In the genomic region with DNA sequence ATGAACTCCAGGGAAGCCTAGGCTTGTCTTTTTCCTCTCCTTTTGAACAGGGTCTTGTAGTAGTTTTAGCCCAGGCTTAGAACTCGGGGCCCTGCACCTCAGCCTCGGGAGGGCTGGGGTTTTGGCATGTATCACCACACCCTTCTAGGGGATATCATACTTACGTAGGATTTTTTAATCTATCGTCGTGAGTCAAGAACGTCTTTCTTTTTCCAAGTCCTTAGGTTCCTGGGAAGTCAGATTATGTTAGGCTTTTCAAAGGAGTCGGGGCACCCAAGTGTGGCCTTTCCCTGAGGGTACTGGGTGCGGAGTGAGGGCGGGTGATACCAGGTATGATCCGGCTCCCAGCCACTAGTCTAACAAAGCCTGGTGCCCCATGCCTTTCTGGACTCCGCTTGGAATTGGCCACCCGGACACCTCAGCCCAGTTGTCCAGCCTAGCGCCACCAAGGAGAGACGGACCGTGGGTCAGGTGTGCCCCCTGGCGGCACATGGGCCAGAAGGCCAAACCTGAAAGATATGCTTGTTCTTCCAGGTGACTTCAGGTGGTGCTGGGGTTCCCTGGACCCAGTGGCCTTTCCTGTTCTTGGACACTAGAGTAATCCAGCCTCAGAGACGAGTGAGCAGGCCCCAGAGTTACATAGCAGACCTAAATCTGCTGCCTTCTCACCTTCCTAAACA, we compare ENCODE assay signal across 10 mouse cellular contexts. TPM values are rescaled to one million over a fixed set of nuclear protein-coding genes. Genes with fewer than 3 reads are reported as not detected.
DNase-seq lines count a peak whose midpoint lies in the region; TF ChIP-seq lines count a peak whose summit lies in the region.
"Had no signal": no experiment of that assay in that cellular context is flagged by ENCODE, and none has a peak within 500 bp of the region (broad histone marks: within the 10 kb centered on the region; RNA-seq: fewer than 3 reads in every experiment).

No protein-coding gene starts in this region.

- intact Hi-C loops in heart, postnatal 10 days (cut with DNase I) = loop anchor here (1.0 to 5.0 kb wide), 2 partner anchors 36 to 151 kb away; no protein-coding TSS in a partner anchor
- intact Hi-C loops in gastrocnemius, postnatal 14 days (cut with DNase I; ENCODE audit: low total_unique reads) = loop anchor here (5.0 kb wide), 1 partner anchor 34 kb away; no protein-coding TSS in a partner anchor

- H3K27me3 ChIP-seq in ES-Bruce4 (ENCODE audit: control insufficient read depth, insufficient read depth, low read length, poor library complexity, severe bottlenecking) = peaks cover 8% of the 10 kb centered on the region; the same call in 1 of the 2 replicates

- no peak for TF ChIP-seq EP300 in ES-Bruce4 (IDR thresholded peaks at IDR 0.05; ENCODE audit: insufficient read depth, low read depth, low read length)

- H3K4me1 ChIP-seq in ES-Bruce4 (ENCODE audit: control insufficient read depth, insufficient read depth, low read length) = peaks cover 11% of the 10 kb centered on the region
- peaks cover 7% of the 10 kb centered on the region for H3K4me1 ChIP-seq in embryonic fibroblast, embryonic 13.5 days (ENCODE audit: control insufficient read depth, insufficient read depth, low read length)

- no peak overlapping the region for H3K27ac ChIP-seq in ES-Bruce4 (ENCODE audit: insufficient read depth, low read length)
- no peak overlapping the region for H3K27ac ChIP-seq in embryonic fibroblast, embryonic 13.5 days (ENCODE audit: insufficient read depth, low read length)
- H3K27ac ChIP-seq: heart, embryonic 15.5 days had no signal

- H3K36me3 ChIP-seq in ES-Bruce4 (ENCODE audit: control insufficient read depth, insufficient read depth, low read length, poor library complexity, severe bottlenecking) = no peaks in the 10 kb centered on the region
- H3K36me3 ChIP-seq: heart, embryonic 15.5 days had no signal

- TF ChIP-seq POLR2A in ES-Bruce4 (IDR thresholded peaks at IDR 0.05; ENCODE audit: insufficient read depth, low read length) = no peak
- TF ChIP-seq POLR2A in embryonic fibroblast, embryonic 13.5 days (IDR thresholded peaks at IDR 0.05; ENCODE audit: low read depth, low read length) = no peak

- no peaks in the 10 kb centered on the region for H3K9me3 ChIP-seq in ES-Bruce4 (replicated peaks; ENCODE audit: control insufficient read depth, insufficient read depth, low read length, poor library complexity, severe bottlenecking)
- H3K9me3 ChIP-seq: heart, embryonic 15.5 days had no signal

- TF ChIP-seq CTCF in ES-Bruce4 (IDR thresholded peaks at IDR 0.05; ENCODE audit: low read depth, low read length) = peak; percentile 86
- peak; percentile 81 for TF ChIP-seq CTCF in embryonic fibroblast, embryonic 13.5 days (IDR thresholded peaks at IDR 0.05; ENCODE audit: borderline replicate concordance, insufficient read depth, low read length)

- DNase-seq in heart, postnatal 4 days = peak; percentile 33
- DNase-seq in heart, postnatal 10 days = no peak
- peak; percentile 37 to 56 for DNase-seq in lung, adult 18-20 months
- no peak for DNase-seq in ovary, postnatal 10 days (ENCODE audit: low spot score)
- no peak for DNase-seq in gastrocnemius, postnatal 14 days
- no peak for DNase-seq in ovary, postnatal 14 days (ENCODE audit: low spot score)

- H3K9ac ChIP-seq in ES-Bruce4 (ENCODE audit: low read depth, poor library complexity, severe bottlenecking) = no peak overlapping the region
- H3K9ac ChIP-seq: heart, embryonic 15.5 days had no signal

- H3K4me3 ChIP-seq in ES-Bruce4 (ENCODE audit: low read depth, low read length) = no peak overlapping the region
- H3K4me3 ChIP-seq in embryonic fibroblast, embryonic 13.5 days (ENCODE audit: insufficient read depth, low read length) = no peak overlapping the region
- H3K4me3 ChIP-seq: heart, embryonic 15.5 days had no signal

RNA-seq across cellular contexts. Expression of gene B3gnt6, which starts 7.6 kb away (rescaled TPM):
- not detected for total RNA-seq in heart, postnatal 4 days (2021)
- not detected for total RNA-seq in heart, postnatal 10 days (2021)
- not detected in 2 replicates for polyA plus RNA-seq in ES-Bruce4 (2011; ENCODE audit: insufficient read depth, insufficient read length, low read depth, missing spikeins)
- polyA plus RNA-seq in embryonic fibroblast, embryonic 13.5 days (2011; ENCODE audit: insufficient read length, low read depth, missing spikeins) = not detected in 2 replicates
- total RNA-seq in gastrocnemius, postnatal 14 days (2021) = not detected
- total RNA-seq: monocyte, adult 5-6 weeks had no signal
- polyA plus RNA-seq: heart, embryonic 15.5 days had no signal

RNA-seq across cellular contexts. Expression of gene Capn5, which starts 13.6 kb away (rescaled TPM):
- total RNA-seq in heart, postnatal 4 days (2021) = 1 to 10 TPM; 2.0 to 2.2 TPM
- total RNA-seq in heart, postnatal 10 days (2021) = 1 to 10 TPM; 1.9 to 3.0 TPM
- polyA plus RNA-seq in ES-Bruce4 (2011; ENCODE audit: insufficient read depth, insufficient read length, low read depth, missing spikeins) = 16.9 and 17.0 TPM in 2 replicates
- polyA plus RNA-seq in embryonic fibroblast, embryonic 13.5 days (2011; ENCODE audit: insufficient read length, low read depth, missing spikeins) = 8.1 and 8.9 TPM in 2 replicates
- total RNA-seq in gastrocnemius, postnatal 14 days (2021) = 1 to 10 TPM; 4.2 to 4.5 TPM

RNA-seq across cellular contexts. Expression of gene Omp, which starts 46.4 kb away (rescaled TPM):
- under 1 TPM in 1 of 2 experiments, not detected in 1; 0.11 TPM for total RNA-seq in heart, postnatal 4 days (2021)
- total RNA-seq in heart, postnatal 10 days (2021) = under 1 TPM; 0.12 to 0.14 TPM
- 0.82 and 1.1 TPM in 2 replicates for polyA plus RNA-seq in ES-Bruce4 (2011; ENCODE audit: insufficient read depth, insufficient read length, low read depth, missing spikeins)
- polyA plus RNA-seq in embryonic fibroblast, embryonic 13.5 days (2011; ENCODE audit: insufficient read length, low read depth, missing spikeins) = 0.30 and 0.40 TPM in 2 replicates
- under 1 TPM in 1 of 2 experiments, not detected in 1; 0.13 TPM for total RNA-seq in gastrocnemius, postnatal 14 days (2021)
- total RNA-seq: monocyte, adult 5-6 weeks had no signal

Comparison
In these comparisons a context has a peak if more than half of its experiments do, and no peak if none do; other contexts are left out.
1. DNase-seq: peak in heart, postnatal 4 days (single experiment) and lung, adult 18-20 months (2 of 2); none in heart, postnatal 10 days (0 of 2), ovary, postnatal 10 days (single experiment), gastrocnemius, postnatal 14 days (single experiment) and ovary, postnatal 14 days (single experiment).